Mouse (Mus musculus): ENCODE measurements around the gene Vgf.

- no peak for TF ChIP-seq CTCF (IDR thresholded peaks at IDR 0.05; ENCODE audit: low read depth)
- no peak for TF ChIP-seq EP300 (IDR thresholded peaks at IDR 0.05; ENCODE audit: low read depth)
Observed at GRCm38 (mm10) chr5:137074191-137074651, 48.0 kb downstream of the Vgf start.
